Mouse (Mus musculus) spleen, postnatal 14 days (tissue): Measurements from ENCODE around the gene Ing5.
"Not testable (repeated sequence)": the region's sequence is repeated elsewhere in the genome, so short reads cannot be mapped to it uniquely, and the experiment has no call there.

ENCODE experiments used
- DNase-seq, 2 experiments: peaks; one replicate each; pipeline ENCODE4 v3.0.0; 2021 to 2022; ENCODE audit warnings: low spot score in 2 of 2

Ing5 gene

DNA sequence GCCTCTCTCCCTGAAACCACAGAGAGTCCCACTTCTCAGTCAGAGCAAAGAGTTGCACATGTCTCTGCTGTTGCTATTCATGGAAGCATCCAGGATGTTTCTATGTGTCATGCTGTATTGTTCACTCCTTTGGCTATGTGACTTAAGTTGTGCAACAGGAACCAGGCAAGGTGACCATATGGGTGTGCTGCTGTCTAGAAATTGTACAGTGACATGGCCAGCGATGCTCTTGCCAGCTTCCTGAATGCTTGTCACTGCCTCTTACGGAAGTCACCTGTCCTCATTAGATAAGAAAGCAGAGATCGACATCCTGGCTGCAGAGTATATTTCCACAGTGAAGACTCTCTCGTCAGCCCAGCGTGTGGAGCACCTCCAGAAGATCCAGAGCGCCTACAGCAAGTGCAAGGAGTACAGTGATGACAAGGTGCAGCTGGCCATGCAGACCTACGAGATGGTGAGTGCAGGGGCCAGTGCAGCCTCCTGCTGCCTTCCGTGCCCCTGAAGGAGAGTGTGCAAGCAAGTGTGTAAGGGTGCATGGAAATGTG is 7.8 kb downstream of the Ing5 start:
- no peak for DNase-seq

DNA sequence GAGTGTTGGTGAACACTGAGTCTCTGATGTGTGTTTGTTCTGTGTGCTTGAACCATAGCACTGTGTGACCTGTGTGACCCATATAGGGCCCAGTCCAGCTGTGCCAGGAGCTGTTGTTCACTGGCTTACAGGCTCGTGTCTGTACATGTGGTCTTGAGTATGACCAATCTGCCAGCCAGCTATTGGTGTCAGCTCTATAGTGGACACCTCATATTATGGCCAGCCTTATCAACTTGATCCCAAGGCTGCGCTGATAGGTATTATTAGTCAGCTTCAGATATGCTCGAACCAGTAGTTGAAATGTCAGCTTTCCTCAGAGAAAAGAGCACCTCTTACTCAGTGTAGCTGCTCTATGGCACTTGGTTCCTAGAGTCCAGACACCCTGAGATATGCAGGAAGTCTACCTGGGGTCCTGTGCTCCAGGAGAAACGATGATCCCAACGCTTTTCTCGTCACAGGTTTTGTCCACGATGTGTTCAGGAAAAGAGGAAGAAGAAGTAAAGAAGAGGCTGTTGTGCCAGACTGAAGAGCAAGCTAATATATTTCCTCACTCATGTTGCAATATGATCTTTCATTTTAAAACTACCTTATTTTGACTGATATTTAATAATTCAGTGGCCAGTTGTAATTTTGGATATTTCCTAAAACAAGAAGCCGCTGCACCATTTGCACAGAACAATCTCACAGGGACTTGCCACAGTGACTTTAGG is 14.2 kb downstream of the Ing5 start:
- no peak for DNase-seq

DNA sequence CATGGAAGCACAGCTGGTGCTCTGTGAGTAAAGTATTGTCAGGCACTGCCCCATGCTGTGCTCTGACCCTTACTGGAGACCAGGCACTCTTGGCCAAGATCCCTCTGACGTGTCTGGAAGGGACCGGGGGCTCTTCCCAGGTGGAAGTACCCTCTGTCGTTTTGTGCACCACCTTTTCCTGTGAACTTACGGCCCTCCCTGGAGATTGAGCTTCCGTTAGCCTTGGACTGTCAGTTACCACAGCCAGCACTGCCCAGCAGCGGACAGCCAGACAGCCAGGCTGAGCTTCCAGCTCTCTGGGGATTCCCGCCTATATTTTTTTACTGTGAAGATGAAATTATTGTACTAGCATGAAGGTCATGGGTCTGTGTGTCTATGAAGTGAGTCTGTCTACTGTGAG is 15.0 kb downstream of the Ing5 start:
- DNase-seq = no peak

DNA sequence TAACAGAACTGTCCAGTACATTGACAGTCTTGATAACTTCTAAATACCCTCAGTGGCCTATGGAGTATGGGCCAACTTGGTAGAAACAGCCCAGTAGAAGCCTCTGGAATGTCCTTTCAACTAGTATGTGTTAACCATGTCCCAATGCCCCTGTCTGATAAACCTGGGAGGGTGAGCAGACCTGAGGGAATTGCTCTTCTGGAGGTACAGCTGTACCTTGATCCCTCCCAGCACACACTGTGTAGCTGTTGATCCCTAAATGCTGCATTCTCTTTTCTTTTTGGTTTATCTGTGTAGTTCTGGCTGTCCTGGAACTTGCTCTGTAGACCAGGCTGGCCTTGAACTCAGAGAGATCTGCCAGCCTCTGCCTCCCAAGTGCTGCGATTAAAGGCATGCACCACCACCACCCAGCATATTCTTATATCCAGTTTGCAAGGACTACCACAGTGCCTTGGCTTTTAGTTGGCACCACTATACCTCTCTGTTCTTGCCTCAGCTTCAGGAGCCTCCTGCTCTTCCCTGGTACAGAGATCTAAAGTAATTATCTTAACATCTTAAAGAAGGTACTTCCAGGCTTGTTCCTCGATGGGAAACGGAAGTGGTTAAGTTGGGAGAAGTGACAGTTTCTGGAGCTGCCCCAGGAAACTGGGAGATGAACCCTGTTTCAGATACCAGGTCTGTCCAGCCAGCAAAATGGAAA is 20.2 kb downstream of the Ing5 start:
- DNase-seq = no peak

DNA sequence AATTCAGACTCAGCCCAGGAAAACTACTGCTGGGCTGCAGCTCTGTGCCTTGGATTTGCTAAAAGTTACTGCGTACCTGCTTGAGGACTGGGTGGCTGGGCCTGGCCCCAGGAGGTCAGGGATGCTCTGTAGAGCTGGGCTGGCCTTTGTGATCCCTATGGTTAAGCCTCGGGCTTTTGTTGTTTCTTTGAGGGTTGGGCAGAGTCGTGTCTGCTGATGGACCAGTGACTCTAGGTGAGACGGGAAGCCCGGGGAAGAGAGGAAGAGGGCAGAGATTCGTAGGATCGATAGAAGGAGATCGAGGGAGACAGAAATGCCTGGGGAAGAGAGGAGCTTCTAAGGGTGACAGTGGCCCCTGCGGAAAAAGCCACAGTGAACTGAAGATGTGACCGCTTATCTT is 20.8 kb downstream of the Ing5 start, which contains the start of gene D2hgdh:
TSS of gene D2hgdh (plus strand) at position 301 of the 400 bp plus-strand sequence.
- DNase-seq = no peak

DNA sequence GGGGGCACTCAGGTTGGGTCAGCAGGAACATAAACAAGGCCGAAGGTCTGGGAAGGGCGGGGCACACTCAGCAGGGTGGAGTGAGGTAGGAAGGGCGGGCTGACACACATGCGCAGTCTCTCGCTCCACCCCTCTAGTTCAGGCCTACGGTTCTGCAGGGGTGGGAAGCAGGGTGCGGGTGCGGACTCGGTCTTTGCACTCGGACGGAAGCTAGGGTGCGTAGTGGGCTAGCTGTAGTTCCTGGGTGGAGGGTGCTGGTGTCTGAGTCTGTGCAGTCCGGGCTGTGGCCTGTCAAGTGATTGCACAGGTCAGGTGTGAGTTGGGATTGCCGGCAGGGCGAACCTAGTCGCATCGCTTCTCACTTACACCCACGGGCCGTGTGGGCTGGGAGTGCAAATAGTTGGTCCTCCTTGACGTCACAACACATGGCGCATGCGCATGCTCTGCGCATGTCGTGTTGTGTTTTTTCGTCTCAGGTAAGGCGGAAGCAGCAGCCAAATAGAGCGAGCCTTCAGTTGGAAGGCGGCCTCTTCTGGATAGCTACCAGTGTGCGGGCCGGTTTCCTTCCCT is 21.4 kb downstream of the Ing5 start:
- DNase-seq = peak; percentile 86 to 91

DNA sequence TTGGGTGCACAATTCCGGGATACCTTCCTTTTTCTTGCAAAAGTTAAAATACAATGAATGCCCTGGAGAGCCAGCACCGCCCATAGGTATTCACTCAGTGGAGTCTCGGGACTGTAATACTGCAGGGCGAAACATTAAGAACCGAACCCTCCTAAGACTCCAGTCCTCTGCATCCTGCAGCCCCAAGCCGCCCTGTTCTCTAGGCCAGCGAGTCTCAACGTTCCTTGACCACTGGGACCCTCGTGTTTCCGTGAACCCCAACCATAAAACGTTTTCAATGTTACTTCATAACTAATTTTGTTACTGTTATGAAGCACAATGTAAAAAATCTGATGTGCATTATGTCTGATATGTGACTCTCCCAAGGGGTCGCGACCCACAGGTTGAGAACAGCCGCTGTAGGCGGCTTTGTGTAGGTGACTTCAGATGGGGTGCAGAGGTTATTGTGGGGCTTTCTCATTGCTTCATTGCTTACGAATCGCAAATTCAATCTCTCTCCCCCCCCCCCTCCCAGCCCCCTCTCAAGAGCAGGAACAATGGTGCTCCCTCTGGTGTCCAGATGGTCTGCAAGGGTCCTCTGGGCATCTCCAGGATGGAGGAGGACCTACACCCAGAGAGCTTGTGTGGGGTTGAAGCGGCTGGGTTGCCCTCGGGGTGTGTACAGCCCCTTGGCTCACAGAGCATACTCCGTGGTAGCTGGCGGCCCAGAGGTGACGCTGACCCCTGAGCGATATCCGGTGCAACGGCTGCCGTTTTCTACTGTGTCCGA is 22.2 kb downstream of the Ing5 start:
- DNase-seq = no peak

DNA sequence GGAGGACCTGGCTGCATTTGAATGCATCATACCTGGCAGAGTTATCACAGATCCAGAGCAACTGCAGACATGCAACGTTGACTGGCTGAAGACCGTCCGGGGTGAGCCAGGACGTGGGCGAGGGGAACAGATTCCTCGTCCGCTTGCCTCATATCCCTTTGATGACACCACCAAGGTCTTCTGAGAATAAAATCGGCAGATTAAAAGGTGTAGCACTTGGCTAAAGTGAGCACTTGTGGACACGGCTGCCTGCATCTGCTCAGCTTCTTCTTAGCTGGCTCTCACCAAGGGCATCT is 22.7 kb downstream of the Ing5 start:
- no peak for DNase-seq

DNA sequence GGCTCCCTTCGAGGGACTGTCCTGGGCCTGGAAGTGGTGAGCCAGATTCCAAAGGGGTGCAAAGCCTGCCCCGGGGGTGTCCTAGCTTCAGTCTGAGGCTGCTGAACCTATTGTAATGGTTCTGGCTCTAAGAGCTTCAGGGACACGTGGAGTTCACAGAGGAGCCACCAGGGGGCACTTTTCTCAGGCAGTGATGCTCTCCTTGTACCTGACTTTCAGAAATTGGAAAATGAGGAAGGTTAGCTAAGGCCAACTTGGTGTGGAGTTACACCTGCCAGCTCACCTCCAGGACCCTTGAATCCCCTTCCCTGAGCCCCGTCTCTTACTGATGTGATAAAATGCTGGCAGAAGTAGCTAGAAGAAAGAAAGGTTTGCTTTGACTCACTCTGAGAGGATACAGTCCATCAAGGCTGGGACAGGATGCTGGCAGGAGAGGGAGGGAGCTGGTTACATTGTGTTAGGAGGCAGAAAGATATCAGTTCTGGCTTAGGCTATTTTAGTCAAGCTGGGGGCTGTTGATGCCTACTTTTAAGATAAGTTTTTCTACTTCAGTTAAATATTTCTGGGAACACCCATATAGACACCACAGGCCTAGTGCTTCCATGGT is 29.1 kb downstream of the Ing5 start:
- not testable (repeated sequence) for DNase-seq

DNA sequence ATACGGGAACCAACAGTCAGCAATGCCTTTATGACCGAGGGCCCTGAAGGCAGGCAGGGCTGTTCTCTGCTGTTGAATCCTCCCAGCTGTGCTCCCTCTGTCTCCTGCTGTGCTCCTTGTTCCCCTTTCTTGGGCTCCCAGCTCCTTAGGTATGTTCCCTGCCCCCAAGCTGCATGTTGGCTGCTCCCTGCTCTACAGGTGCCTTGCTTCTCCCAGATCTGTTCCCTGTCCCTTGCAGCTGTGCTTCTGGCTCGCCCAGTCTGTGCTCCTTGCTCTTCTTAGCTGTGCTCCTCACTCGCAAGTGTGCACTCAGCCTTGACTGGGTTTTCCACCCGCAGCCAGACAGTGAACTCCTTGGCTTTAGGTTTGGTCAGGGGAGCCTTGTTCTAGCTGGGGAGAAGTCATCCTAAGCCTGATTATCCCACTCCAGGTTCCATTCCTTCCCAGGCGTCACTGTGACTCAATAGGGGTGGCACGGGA is 30.9 kb downstream of the Ing5 start:
- DNase-seq = no peak

DNA sequence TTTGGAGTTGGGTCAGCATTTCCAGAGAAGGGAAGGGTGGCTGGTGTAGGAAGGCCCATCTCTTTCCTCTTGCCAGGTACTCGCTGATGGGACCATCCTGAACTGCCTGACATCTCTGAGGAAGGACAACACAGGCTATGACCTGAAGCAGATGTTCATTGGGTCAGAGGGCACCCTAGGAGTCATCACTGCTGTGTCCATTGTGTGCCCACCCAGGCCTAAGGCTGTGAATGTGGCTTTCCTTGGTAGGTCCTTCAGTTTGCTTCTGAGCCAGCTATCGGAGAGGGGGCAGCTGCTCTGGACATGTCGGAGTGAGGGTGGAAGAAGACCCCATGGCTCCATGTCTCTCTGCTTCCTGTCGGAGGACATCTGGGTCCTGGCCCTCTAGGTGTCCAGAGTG is 31.4 kb downstream of the Ing5 start:
- DNase-seq = no peak

DNA sequence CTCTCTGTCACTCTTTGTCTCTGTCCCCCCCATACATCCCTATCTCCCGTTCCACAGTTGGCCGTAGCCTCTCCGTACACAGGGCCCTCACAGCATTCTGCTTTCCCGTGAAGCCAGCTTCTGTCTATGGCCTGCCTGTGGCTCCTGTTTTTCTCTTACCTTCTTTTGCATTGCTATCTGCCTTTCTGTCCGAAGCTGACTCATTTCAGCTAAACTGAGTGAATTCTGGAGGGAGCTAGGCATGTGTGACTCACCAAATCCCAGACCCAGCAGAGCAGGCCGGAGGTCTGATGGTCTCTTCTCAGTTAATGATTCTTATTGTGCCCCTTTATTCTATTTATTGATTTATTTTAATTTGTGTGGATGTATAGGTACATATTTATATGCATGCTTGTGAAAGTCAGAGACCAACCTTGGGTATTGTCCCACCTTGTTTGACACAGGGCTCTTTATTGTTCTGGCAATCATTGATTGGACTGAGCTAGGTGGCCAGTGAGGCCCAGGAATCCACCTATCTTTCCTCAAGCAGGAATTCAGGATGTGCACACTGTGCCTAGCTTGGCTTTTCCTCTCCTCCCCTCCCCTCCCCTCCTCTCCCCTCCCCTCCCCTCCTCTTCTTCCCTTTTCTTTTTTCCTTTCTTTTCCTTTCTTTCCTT is 32.2 kb downstream of the Ing5 start:
- DNase-seq = no peak

DNA sequence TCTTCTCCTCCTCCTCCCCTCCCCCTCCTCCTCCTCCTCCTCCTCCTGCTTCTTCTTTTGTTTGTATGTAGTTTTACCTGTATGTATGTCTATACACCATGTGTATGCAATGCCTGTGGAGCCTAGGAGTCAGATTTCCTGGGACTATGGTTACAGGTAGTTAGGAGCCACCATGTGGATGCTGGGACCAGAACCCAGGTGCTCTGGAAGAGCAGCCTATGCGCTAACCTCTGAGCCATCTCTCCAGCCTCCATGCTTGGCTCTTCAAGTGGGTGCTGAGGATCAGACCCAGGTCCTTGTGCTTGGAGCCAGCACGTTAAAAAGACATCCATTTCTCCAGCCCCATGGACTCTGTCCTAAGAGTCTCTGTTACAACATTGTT is 32.8 kb downstream of the Ing5 start:
- DNase-seq = no peak

DNA sequence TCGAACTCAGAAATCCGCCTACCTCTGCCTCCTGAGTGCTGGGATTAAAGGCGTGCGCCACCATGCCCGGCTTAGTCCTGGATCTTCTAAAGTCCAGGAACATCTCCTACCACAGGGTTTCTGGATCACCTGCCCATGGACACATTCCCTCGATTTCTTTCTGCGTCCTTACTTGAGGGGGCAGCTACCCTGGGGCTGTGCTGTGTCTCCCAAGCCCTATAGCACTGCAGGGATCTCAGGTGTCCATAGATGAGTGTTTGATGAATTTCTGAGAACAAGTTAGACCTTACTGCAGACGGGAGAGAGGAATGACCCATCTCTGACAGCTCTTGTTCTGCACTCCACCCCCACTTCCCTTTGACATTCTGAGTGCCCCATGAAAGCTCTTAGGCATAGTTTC is 33.6 kb downstream of the Ing5 start:
- DNase-seq = no peak

DNA sequence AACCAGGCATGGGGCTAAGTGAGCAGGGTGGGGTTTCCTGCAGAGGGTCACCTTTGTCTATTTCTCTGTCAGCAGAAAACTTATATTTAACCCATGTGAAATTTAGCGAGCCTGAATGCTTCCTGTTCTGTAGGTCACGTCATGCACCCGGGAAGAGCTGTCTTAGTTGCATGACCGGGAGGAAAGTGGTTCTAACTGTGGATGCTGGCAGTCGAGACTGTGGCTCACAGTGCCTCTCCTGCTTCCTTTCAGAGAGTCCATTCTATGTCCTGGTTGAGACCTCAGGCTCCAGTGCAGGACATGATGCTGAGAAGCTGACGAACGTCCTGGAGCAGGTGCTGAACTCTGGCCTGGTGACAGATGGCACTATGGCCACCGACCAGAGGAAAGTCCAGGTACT is 34.8 kb downstream of the Ing5 start:
- DNase-seq = not testable (repeated sequence)

DNA sequence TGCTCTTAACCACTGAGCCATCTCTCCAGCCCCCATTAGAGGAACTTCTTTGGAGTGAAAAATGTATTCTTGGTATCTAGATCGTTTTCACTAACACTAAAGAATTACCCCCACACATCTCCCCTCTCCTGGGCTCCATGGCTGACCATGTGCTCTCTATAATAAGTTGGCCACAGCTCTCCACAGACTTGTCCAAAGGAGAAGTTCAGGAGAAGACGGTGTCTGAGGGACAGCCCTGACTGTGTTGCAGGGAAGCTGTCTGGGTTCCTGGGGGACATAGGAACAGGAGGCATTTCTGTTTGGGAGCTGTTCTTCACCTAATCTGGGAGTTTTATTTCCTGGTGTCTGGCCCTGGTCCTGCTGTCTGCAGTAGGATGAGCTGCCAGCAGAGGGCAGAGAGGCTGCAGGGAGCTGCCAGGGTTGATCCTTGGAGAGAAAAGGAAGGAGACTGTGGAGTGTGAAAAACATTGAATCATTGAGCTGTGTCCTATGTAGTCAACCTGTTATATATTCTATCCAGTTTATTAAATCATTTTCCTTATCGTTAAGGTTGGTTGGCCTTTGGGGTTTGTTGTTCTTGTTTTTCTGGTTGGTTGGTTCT is 42.1 kb downstream of the Ing5 start:
- DNase-seq = not testable (repeated sequence)

DNA sequence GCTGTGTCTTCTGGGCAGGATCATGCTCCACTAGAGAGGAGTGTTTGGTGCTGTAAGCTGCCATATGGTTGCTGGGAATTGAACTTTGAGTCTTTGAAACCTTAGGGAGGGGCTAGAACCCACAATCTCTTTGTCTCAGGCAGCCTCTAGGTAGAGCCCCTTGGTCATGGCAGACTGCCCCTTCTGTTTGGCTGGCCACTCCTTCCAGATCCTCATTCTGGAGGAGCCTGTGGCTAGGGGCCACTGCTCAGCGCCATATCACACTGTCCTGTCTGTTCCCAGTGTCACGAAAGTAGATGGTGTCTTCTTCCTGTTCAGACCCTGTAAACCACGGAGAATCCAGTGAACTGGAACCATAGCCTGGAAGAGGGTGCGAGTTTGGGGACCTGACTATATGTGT is 52.0 kb downstream of the Ing5 start:
- DNase-seq = not testable (repeated sequence)

DNA sequence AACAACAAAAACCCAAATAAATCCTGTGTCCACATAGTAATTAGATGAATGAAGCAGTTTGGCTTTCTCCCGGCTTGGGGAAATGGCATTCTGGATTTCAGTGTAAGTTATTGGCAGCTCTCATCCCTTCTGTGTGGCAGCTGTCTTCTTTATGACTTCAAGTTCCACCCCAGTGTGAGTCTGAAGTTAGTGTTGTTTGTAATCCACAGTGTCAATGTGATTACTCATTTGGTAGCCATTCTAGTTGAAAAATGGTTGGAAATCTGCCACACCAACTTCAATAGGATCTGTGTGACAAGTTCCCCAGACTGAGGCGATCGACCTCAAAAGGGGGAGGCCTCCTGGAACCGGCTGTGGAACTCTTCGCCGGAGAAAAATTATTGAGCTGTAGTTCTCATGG is 53.6 kb downstream of the Ing5 start:
- no peak for DNase-seq

DNA sequence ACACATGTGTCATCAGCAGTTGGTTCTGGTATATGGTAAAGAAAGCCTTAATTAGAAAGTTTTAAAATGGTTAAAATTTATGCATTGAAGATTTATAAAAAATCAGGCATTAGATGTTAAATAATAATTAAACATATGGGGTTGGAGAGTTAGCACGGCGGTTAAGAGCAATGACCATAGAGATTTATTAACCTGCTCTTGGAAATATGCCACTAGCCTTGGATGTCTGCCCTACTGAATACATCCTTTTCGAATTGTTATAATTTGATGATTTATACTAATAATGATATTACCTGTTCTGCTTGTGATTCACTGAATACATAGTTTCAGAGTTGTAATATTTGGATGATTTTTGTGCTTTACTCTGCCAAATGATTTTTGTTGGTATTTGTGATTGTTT is 54.2 kb downstream of the Ing5 start:
- no peak for DNase-seq

DNA sequence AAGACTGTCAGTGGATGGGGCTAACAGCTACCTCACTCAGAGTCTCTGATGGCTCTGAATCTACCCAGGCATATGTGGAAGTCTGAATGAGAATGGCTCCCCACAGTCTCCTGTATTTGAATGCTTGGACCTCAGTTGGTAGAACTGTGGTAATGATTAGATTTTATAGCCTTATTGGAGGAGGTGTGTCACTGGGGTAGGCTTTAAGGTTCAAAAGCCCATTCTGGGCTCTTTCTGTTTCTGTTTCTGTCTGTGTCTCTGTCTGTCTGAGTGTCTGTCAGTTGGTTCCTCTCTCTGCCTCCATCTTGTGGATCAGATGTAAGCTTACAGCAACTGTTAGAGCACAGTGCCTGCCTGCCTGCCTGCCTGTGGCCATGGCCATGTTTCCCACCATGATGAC is 55.9 kb downstream of the Ing5 start:
- DNase-seq = no peak

DNA sequence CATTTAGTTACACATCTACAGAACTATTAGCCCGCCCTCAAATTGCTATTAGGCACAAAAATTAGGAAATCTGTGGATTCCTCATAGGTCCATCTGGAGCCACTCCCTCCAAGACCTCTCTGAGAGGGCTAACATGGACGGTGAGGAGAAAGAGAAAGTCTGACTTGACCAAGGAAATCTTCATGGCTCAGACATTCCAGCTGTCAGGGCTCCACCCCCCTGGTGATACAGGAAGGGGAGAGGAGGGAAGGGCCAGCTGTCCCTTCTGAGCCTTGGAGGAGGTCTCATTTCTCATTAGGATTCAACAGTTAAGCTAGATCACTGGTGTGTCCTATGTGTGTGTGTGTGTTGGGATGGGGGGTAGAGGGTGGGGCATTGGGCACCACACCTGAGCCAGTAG is 57.3 kb downstream of the Ing5 start, which contains the start of gene Gal3st2:
TSS of gene Gal3st2 (plus strand) at position 259 of the 400 bp plus-strand sequence.
- not testable (repeated sequence) for DNase-seq
